Mouse (Mus musculus): ENCODE results near the gene Zkscan2. TPM values are rescaled to one million over a fixed set of nuclear protein-coding genes. Genes with fewer than 3 reads are reported as not detected.

Gene Zkscan2
- total RNA-seq (2021), result 10 to 100 TPM; 19.9 to 25.8 TPM
- long read RNA-seq, experiment 1, partial matches to known transcripts, result 1 of 8 reads
- long read RNA-seq, experiment 1, other reads (novel, unspliced or antisense), result 7 of 8 reads
- long read RNA-seq, experiment 2, full-length matches to known transcripts, result 2 of 9 reads
- long read RNA-seq, experiment 2, partial matches to known transcripts, result 2 of 9 reads
- long read RNA-seq, experiment 2, other reads (novel, unspliced or antisense), result 5 of 9 reads

GRCm38 (mm10) chr7:123500239-123501219, at the start of gene Zkscan2:
TSS of gene Zkscan2 (minus strand) at chr7:123500449.
- peak; percentile 24; the same call in 1 of the 2 replicates for TF ChIP-seq CTCF (conservative IDR thresholded peaks at IDR 0.05)
- Histone ChIP-seq H3K27ac (peak within 1 kb of the TSS; percentile 97), H3K4me3 (peak within 1 kb of the TSS; percentile 81)
- peak; percentile 92 to 93 for DNase-seq (ENCODE audit: low spot score in 2 of 2)

- no peak overlapping the region for H3K4me3 ChIP-seq
- TF ChIP-seq CTCF (conservative IDR thresholded peaks at IDR 0.05), result no peak
- DNase-seq (ENCODE audit: low spot score in 2 of 2), result no peak
- H3K27ac ChIP-seq, result no peak overlapping the region
Measured at GRCm38 (mm10) chr7:123529190-123529589, 28.9 kb upstream of the Zkscan2 start.

- no peak for DNase-seq (ENCODE audit: low spot score in 2 of 2)
- Histone ChIP-seq H3K4me3 (no peak overlapping the region), H3K27ac (no peak overlapping the region)
- no peak for TF ChIP-seq CTCF (conservative IDR thresholded peaks at IDR 0.05)
Measured at GRCm38 (mm10) chr7:123525761-123526160, 25.5 kb upstream of the Zkscan2 start.

GRCm38 (mm10) chr7:123524218-123524861, 24.1 kb upstream of the Zkscan2 start:
- H3K4me3 ChIP-seq, result no peak overlapping the region
- TF ChIP-seq CTCF (conservative IDR thresholded peaks at IDR 0.05), result peak; percentile 95
- peak; percentile 75 to 85 for DNase-seq (ENCODE audit: low spot score in 2 of 2)
- H3K27ac ChIP-seq, result no peak overlapping the region

GRCm38 (mm10) chr7:123507946-123508345, 7.7 kb upstream of the Zkscan2 start:
- Histone ChIP-seq H3K27ac (no peak overlapping the region), H3K4me3 (no peak overlapping the region)
- no peak for DNase-seq (ENCODE audit: low spot score in 2 of 2)
- no peak for TF ChIP-seq CTCF (conservative IDR thresholded peaks at IDR 0.05)

- H3K4me3 ChIP-seq, result no peak overlapping the region
- TF ChIP-seq CTCF (conservative IDR thresholded peaks at IDR 0.05), result no peak
- DNase-seq (ENCODE audit: low spot score in 2 of 2), result no peak
- H3K27ac ChIP-seq, result no peak overlapping the region
Measured at GRCm38 (mm10) chr7:123503358-123503757, 3.1 kb upstream of the Zkscan2 start.

GRCm38 (mm10) chr7:123499481-123500238, 589 bp downstream of the Zkscan2 start:
- Histone ChIP-seq H3K27ac (peak overlapping the region; percentile 97), H3K4me3 (peak overlapping the region; percentile 81)
- DNase-seq (ENCODE audit: low spot score in 2 of 2), result peak in 1 of 2 experiments; percentile 23
- no peak for TF ChIP-seq CTCF (conservative IDR thresholded peaks at IDR 0.05)

- Histone ChIP-seq H3K27ac (no peak overlapping the region), H3K4me3 (no peak overlapping the region)
- TF ChIP-seq CTCF (conservative IDR thresholded peaks at IDR 0.05), result no peak
- no peak for DNase-seq (ENCODE audit: low spot score in 2 of 2)
Measured at GRCm38 (mm10) chr7:123487703-123488102, 12.5 kb downstream of the Zkscan2 start.

- DNase-seq (ENCODE audit: low spot score in 2 of 2), result no peak
- Histone ChIP-seq H3K4me3 (no peak overlapping the region), H3K27ac (no peak overlapping the region)
- no peak for TF ChIP-seq CTCF (conservative IDR thresholded peaks at IDR 0.05)
Measured at GRCm38 (mm10) chr7:123467961-123468360, 32.3 kb downstream of the Zkscan2 start.

- DNase-seq (ENCODE audit: low spot score in 2 of 2), result peak; percentile 48 to 82
- TF ChIP-seq CTCF (conservative IDR thresholded peaks at IDR 0.05), result peak; percentile 98
- Histone ChIP-seq H3K4me3 (no peak overlapping the region), H3K27ac (no peak overlapping the region)
Measured at GRCm38 (mm10) chr7:123465692-123466387, 34.4 kb downstream of the Zkscan2 start.

- no peak for TF ChIP-seq CTCF (conservative IDR thresholded peaks at IDR 0.05)
- Histone ChIP-seq H3K4me3 (no peak overlapping the region), H3K27ac (no peak overlapping the region)
- DNase-seq (ENCODE audit: low spot score in 2 of 2), result no peak
Measured at GRCm38 (mm10) chr7:123463569-123463968, 36.7 kb downstream of the Zkscan2 start.

- no peak for DNase-seq (ENCODE audit: low spot score in 2 of 2)
- Histone ChIP-seq H3K27ac (no peak within 1 kb of the TSS), H3K4me3 (no peak within 1 kb of the TSS)
- TF ChIP-seq CTCF (conservative IDR thresholded peaks at IDR 0.05), result no peak
Measured at GRCm38 (mm10) chr7:123462070-123462501, 38.2 kb downstream of the Zkscan2 start, which contains the start of gene Aqp8. TSS of gene Aqp8 (plus strand) at chr7:123462291.
